Mouse (Mus musculus): ENCODE measurements at regions not wholly inside any gene's neighbourhood (a gene's known extent, or its start where the extent isn't known, plus 50 kb on each side); places are given as distances from the start of the nearest gene placed in this dataset.

DNA sequence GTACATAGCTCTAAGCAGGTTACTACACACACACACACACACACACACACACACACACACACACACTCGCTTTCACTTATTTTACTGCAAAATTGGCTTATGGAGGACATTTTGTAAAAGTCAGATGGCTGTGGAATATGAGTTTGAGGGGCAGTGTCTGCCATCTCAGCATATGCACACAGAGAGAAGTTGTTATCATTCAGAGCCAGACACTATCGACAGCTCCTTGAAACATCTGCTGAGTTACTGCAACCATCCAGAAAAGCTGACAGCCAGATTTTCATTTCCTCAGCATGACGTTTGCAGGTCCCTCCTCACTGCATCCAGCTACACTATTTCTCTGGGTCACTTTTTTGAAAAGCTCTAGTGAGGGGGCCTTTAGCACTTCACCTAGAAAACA, 49.9 kb upstream of the Zmat1 start:
- TF ChIP-seq POLR2A (IDR thresholded peaks at IDR 0.05; ENCODE audit: low read depth, low read length) (no peak), CTCF (conservative IDR thresholded peaks at IDR 0.05; ENCODE audit: insufficient read depth, insufficient read length, low read depth, low read length) (no peak)
